Mouse (Mus musculus): ENCODE results near the gene Tspan32. TPM values are rescaled to one million over a fixed set of nuclear protein-coding genes. Genes with fewer than 3 reads are reported as not detected.

The Tspan32 gene
- polyA plus RNA-seq, 1 experiment from 2014 or later = 2.9 TPM

DNA sequence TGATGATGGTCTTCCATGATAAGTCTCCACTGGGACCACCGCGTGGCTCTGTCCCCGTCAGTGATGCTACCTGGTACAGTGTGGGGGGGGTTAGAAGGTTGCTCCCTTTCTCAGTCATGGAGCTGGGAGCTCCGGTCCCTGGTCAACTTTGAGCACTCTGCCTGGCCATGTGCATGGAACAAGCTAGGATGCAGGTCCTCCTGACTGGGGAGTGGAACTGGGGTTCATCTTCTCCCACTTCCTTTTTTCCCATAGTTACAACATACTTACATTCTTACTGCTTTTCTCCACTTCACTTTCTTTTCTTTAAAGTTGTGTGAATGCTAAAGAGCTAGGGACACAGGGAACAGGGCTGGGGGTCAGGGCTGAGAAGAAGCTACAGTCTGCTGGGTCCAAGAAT is 19.7 kb upstream of the Tspan32 start:
- no peaks in the 10 kb centered on the region for H3K9me3 ChIP-seq (replicated peaks; ENCODE audit: control insufficient read depth, low read length)
- no peak for ATAC-seq (replicated peaks; ENCODE audit: extremely low read depth, insufficient read depth, low FRiP score)
- WGBS = 91% methylated on average over 4 of the region's 4 CpGs

GRCm38 (mm10) chr7:142987718-142988117 is 17.1 kb upstream of the Tspan32 start:
- 64% methylated on average over 3 of the region's 3 CpGs for WGBS

More for the DNA sequence above, 19.7 kb upstream of the Tspan32 start:
- Histone ChIP-seq H3K4me2 (ENCODE audit: low read depth, low read length) (no peak overlapping the region), H3K36me3 (ENCODE audit: control insufficient read depth, insufficient read depth) (no peaks in the 10 kb centered on the region), H3K4me1 (ENCODE audit: control insufficient read depth, insufficient read depth, low read length) (no peaks in the 10 kb centered on the region), H3K27ac (ENCODE audit: low read length) (no peak overlapping the region), H3K4me3 (ENCODE audit: low read length) (no peak overlapping the region), H3K27me3 (ENCODE audit: control insufficient read depth, insufficient read depth, low read length) (no peaks in the 10 kb centered on the region), H3K9ac (ENCODE audit: low read length) (no peak overlapping the region)

GRCm38 (mm10) chr7:142995004-142995403 is 9.8 kb upstream of the Tspan32 start:
- no peaks in the 10 kb centered on the region for H3K36me3 ChIP-seq (ENCODE audit: control insufficient read depth, insufficient read depth)
- H3K4me1 ChIP-seq (ENCODE audit: control insufficient read depth, insufficient read depth, low read length) = peaks cover 8% of the 10 kb centered on the region; the same call in 1 of the 2 replicates
- no peak for ATAC-seq (replicated peaks; ENCODE audit: extremely low read depth, insufficient read depth, low FRiP score)
- H3K27me3 ChIP-seq (ENCODE audit: control insufficient read depth, insufficient read depth, low read length) = peaks cover 2% of the 10 kb centered on the region; the same call in 1 of the 2 replicates
- H3K4me2 ChIP-seq (ENCODE audit: low read depth, low read length) = no peak overlapping the region
- no peak overlapping the region for H3K27ac ChIP-seq (ENCODE audit: low read length)
- H3K4me3 ChIP-seq (ENCODE audit: low read length) = no peak overlapping the region
- no peak overlapping the region for H3K9ac ChIP-seq (ENCODE audit: low read length)
- no peaks in the 10 kb centered on the region for H3K9me3 ChIP-seq (replicated peaks; ENCODE audit: control insufficient read depth, low read length)

More at GRCm38 (mm10) chr7:142987718-142988117, 17.1 kb upstream of the Tspan32 start:
- Histone ChIP-seq H3K27ac (ENCODE audit: low read length) (no peak overlapping the region), H3K9me3 (replicated peaks; ENCODE audit: control insufficient read depth, low read length) (no peaks in the 10 kb centered on the region), H3K4me3 (ENCODE audit: low read length) (no peak overlapping the region), H3K4me2 (ENCODE audit: low read depth, low read length) (no peak overlapping the region), H3K36me3 (ENCODE audit: control insufficient read depth, insufficient read depth) (no peaks in the 10 kb centered on the region), H3K27me3 (ENCODE audit: control insufficient read depth, insufficient read depth, low read length) (peaks cover 2% of the 10 kb centered on the region; the same call in 1 of the 2 replicates), H3K4me1 (ENCODE audit: control insufficient read depth, insufficient read depth, low read length) (no peaks in the 10 kb centered on the region), H3K9ac (ENCODE audit: low read length) (no peak overlapping the region)
- ATAC-seq (replicated peaks; ENCODE audit: extremely low read depth, insufficient read depth, low FRiP score) = no peak

- Histone ChIP-seq H3K9me3 (replicated peaks; ENCODE audit: control insufficient read depth, low read length) (no peaks in the 10 kb centered on the region), H3K27ac (ENCODE audit: low read length) (no peak overlapping the region), H3K27me3 (ENCODE audit: control insufficient read depth, insufficient read depth, low read length) (peaks cover 2% of the 10 kb centered on the region; the same call in 1 of the 2 replicates), H3K4me2 (ENCODE audit: low read depth, low read length) (no peak overlapping the region), H3K36me3 (ENCODE audit: control insufficient read depth, insufficient read depth) (no peaks in the 10 kb centered on the region), H3K4me3 (ENCODE audit: low read length) (no peak overlapping the region), H3K4me1 (ENCODE audit: control insufficient read depth, insufficient read depth, low read length) (peaks cover 8% of the 10 kb centered on the region; the same call in 1 of the 2 replicates), H3K9ac (ENCODE audit: low read length) (no peak overlapping the region)
- ATAC-seq (replicated peaks; ENCODE audit: extremely low read depth, insufficient read depth, low FRiP score) = no peak
- WGBS = 67% methylated on average over 3 of the region's 3 CpGs
Measured at GRCm38 (mm10) chr7:142995630-142996338, 9.1 kb upstream of the Tspan32 start.

DNA sequence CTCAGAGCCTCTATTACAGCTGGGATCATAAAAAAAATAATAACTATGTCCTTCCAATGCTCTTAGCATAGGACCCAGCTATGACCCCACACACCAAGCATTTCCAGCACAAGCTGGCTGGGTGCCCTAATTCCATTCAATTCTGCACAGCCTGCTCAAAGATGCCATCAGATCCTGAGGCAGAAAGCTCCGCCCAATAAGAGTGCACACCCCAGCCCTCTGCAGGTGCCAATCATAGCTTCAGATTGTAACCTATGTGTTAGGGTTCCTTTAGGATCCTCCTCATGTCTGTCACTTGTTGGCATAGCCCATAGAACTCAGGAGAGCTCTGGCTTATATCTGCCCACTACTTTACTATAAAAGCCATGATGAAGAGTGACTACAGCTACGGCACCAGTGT is 7.8 kb upstream of the Tspan32 start:
- peaks cover 8% of the 10 kb centered on the region; the same call in 1 of the 2 replicates for H3K4me1 ChIP-seq (ENCODE audit: control insufficient read depth, insufficient read depth, low read length)
- no peak overlapping the region for H3K9ac ChIP-seq (ENCODE audit: low read length)
- H3K27ac ChIP-seq (ENCODE audit: low read length) = no peak overlapping the region
- H3K4me2 ChIP-seq (ENCODE audit: low read depth, low read length) = no peak overlapping the region
- WGBS = 64% methylated on average over 2 of the region's 2 CpGs
- H3K27me3 ChIP-seq (ENCODE audit: control insufficient read depth, insufficient read depth, low read length) = no peaks in the 10 kb centered on the region
- H3K36me3 ChIP-seq (ENCODE audit: control insufficient read depth, insufficient read depth) = no peaks in the 10 kb centered on the region
- H3K4me3 ChIP-seq (ENCODE audit: low read length) = no peak overlapping the region
- ATAC-seq (replicated peaks; ENCODE audit: extremely low read depth, insufficient read depth, low FRiP score) = no peak
- H3K9me3 ChIP-seq (replicated peaks; ENCODE audit: control insufficient read depth, low read length) = no peaks in the 10 kb centered on the region

GRCm38 (mm10) chr7:142997403-142998150 is 7.3 kb upstream of the Tspan32 start:
- H3K36me3 ChIP-seq (ENCODE audit: control insufficient read depth, insufficient read depth) = no peaks in the 10 kb centered on the region
- WGBS = 36% methylated on average over 3 of the region's 3 CpGs
- H3K9me3 ChIP-seq (replicated peaks; ENCODE audit: control insufficient read depth, low read length) = no peaks in the 10 kb centered on the region
- H3K27ac ChIP-seq (ENCODE audit: low read length) = no peak overlapping the region
- H3K27me3 ChIP-seq (ENCODE audit: control insufficient read depth, insufficient read depth, low read length) = no peaks in the 10 kb centered on the region
- ATAC-seq (replicated peaks; ENCODE audit: extremely low read depth, insufficient read depth, low FRiP score) = no peak
- H3K9ac ChIP-seq (ENCODE audit: low read length) = no peak overlapping the region
- H3K4me3 ChIP-seq (ENCODE audit: low read length) = no peak overlapping the region
- H3K4me1 ChIP-seq (ENCODE audit: control insufficient read depth, insufficient read depth, low read length) = peaks cover 8% of the 10 kb centered on the region; the same call in 1 of the 2 replicates
- H3K4me2 ChIP-seq (ENCODE audit: low read depth, low read length) = no peak overlapping the region

DNA sequence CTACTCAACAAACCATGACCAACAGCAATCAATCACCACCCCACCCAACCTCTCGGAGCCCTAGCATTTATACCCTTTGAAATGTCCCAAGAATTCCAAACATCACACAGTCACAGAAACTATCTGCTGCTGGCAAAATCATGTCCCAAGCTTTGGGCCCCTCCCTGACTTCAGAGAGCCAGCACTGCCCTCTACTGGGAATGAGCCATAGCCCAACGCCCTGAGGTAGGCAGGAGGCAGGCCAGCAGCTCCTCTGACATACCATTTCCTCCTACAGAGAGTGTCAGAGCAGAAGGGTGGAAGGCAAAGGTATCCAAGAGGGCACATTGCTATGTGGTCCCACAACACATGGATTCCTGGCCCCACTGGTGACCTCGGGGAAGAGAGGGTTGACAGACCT is 2.2 kb upstream of the Tspan32 start:
- Histone ChIP-seq H3K9me3 (replicated peaks; ENCODE audit: control insufficient read depth, low read length) (no peaks in the 10 kb centered on the region), H3K27me3 (ENCODE audit: control insufficient read depth, insufficient read depth, low read length) (no peaks in the 10 kb centered on the region), H3K36me3 (ENCODE audit: control insufficient read depth, insufficient read depth) (no peaks in the 10 kb centered on the region), H3K27ac (ENCODE audit: low read length) (no peak overlapping the region), H3K9ac (ENCODE audit: low read length) (no peak overlapping the region), H3K4me2 (ENCODE audit: low read depth, low read length) (no peak overlapping the region), H3K4me3 (ENCODE audit: low read length) (no peak overlapping the region), H3K4me1 (ENCODE audit: control insufficient read depth, insufficient read depth, low read length) (peaks cover 27% of the 10 kb centered on the region)
- 20% methylated on average over 3 of the region's 3 CpGs for WGBS
- no peak for ATAC-seq (replicated peaks; ENCODE audit: extremely low read depth, insufficient read depth, low FRiP score)

DNA sequence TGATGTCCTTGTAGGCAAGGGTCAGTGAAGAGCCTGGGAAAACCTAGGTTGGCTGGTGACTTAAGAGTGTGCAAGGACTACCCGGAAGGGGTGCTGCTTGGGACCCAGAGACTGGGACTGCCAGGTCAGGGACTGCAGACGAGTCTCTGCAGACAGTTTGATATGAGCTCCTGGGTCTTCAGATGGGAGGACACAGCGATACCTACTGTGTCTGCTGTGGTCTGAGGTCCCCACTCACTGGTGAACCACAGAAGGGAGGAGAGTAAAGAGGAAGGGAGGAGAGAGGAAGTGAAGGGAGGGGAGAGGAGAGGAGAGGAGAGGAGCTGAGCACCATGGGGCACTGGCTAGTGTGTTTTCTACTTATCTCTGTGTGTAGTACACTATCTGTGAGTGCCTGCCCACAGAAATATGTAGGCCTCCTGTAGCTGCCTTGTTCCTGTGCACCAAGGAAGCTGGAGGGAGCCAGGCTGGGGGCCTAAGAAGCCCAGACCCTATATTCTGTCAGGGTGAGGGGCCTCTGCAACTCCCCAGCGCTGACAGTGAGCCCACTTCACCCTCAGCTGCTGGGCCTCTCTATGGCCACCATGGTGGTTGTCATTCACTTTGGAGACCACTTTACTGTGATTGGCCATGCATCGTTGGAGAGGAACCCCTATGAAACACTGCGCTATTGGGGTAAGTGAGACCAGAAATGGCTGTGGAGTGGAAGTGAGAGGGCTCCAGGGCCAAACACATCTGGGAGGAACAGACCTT is 674 bp downstream of the Tspan32 start:
- Histone ChIP-seq H3K27me3 (ENCODE audit: control insufficient read depth, insufficient read depth, low read length) (no peaks in the 10 kb centered on the region), H3K4me3 (ENCODE audit: low read length) (0 out of 2 replicates have a peak overlapping the region, but pooled peaks have one; percentile 11), H3K9ac (ENCODE audit: low read length) (peak overlapping the region; percentile 27; the same call in 1 of the 2 replicates), H3K36me3 (ENCODE audit: control insufficient read depth, insufficient read depth) (no peaks in the 10 kb centered on the region), H3K9me3 (replicated peaks; ENCODE audit: control insufficient read depth, low read length) (no peaks in the 10 kb centered on the region), H3K4me2 (ENCODE audit: low read depth, low read length) (peak overlapping the region; percentile 13), H3K4me1 (ENCODE audit: control insufficient read depth, insufficient read depth, low read length) (peaks cover 48% of the 10 kb centered on the region), H3K27ac (ENCODE audit: low read length) (peak overlapping the region; percentile 37)
- ATAC-seq (replicated peaks; ENCODE audit: extremely low read depth, insufficient read depth, low FRiP score) = peak; percentile 10; the same call in 1 of the 2 replicates
- 76% methylated on average over 6 of the region's 6 CpGs for WGBS
